9 mouse cellular contexts compared by ENCODE assay signal in genomic region chr19:57724920-57725319, GRCm38 (mm10).
A peak's percentile ranks its signal among the peaks of the same experiment; 100 is the strongest.
DNase-seq lines count a peak whose midpoint lies in the region; ATAC-seq and TF ChIP-seq lines count a peak whose summit lies in the region.
"Had no signal": no experiment of that assay in that cellular context is flagged by ENCODE, and none has a peak within 500 bp of the region (broad histone marks: within the 10 kb centered on the region; RNA-seq: fewer than 3 reads in every experiment).

No protein-coding gene starts in this region.

- no peaks in the 10 kb centered on the region for H3K27me3 ChIP-seq in intestine, postnatal 0 days (replicated peaks; ENCODE audit: control insufficient read depth, insufficient read depth, low read length)
- H3K27me3 ChIP-seq in intestine, embryonic 16.5 days (replicated peaks; ENCODE audit: control insufficient read depth, insufficient read depth, low read length) = no peaks in the 10 kb centered on the region
- H3K27me3 ChIP-seq in kidney, postnatal 0 days (ENCODE audit: insufficient read depth, low read length) = no peaks in the 10 kb centered on the region
- H3K27me3 ChIP-seq in midbrain, embryonic 15.5 days (replicated peaks) = no peaks in the 10 kb centered on the region

- no peak overlapping the region for H3K9ac ChIP-seq in intestine, postnatal 0 days (ENCODE audit: low read depth, low read length)
- no peak overlapping the region for H3K9ac ChIP-seq in intestine, embryonic 16.5 days (ENCODE audit: low read depth, low read length)
- no peak overlapping the region for H3K9ac ChIP-seq in ES-E14 (ENCODE audit: insufficient read depth, low read depth, low read length, poor library complexity, severe bottlenecking)
- H3K9ac ChIP-seq in kidney, postnatal 0 days (ENCODE audit: low read depth, low read length) = no peak overlapping the region
- no peak overlapping the region for H3K9ac ChIP-seq in midbrain, embryonic 15.5 days

- TF ChIP-seq CTCF in intestine, postnatal 0 days (IDR thresholded peaks at IDR 0.05; ENCODE audit: low read depth) = peak; percentile 83
- peak; percentile 59 for TF ChIP-seq CTCF in kidney, postnatal 0 days (IDR thresholded peaks at IDR 0.05; ENCODE audit: low read depth)

- no peak overlapping the region for H3K27ac ChIP-seq in intestine, postnatal 0 days (ENCODE audit: low read depth, low read length)
- H3K27ac ChIP-seq in intestine, embryonic 16.5 days (ENCODE audit: low read length) = no peak overlapping the region
- no peak overlapping the region for H3K27ac ChIP-seq in ES-E14 (ENCODE audit: insufficient read depth, low read depth, low read length, poor library complexity, severe bottlenecking)
- no peak overlapping the region for H3K27ac ChIP-seq in kidney, postnatal 0 days
- H3K27ac ChIP-seq in midbrain, embryonic 15.5 days = peak overlapping the region; percentile 43; the same call in 1 of the 2 replicates

- no peaks in the 10 kb centered on the region; the same call in 1 of the 2 replicates for H3K36me3 ChIP-seq in intestine, postnatal 0 days (ENCODE audit: control insufficient read depth, insufficient read depth)
- no peaks in the 10 kb centered on the region for H3K36me3 ChIP-seq in intestine, embryonic 16.5 days (ENCODE audit: control insufficient read depth, insufficient read depth, low read length)
- H3K36me3 ChIP-seq in ES-E14 (ENCODE audit: control insufficient read depth, insufficient read depth, low read length, poor library complexity, severe bottlenecking) = no peaks in the 10 kb centered on the region
- H3K36me3 ChIP-seq in kidney, postnatal 0 days (ENCODE audit: insufficient read depth, low read length) = no peaks in the 10 kb centered on the region
- no peaks in the 10 kb centered on the region for H3K36me3 ChIP-seq in midbrain, embryonic 15.5 days (replicated peaks)

- H3K9me3 ChIP-seq in intestine, postnatal 0 days (ENCODE audit: control insufficient read depth) = no peaks in the 10 kb centered on the region
- no peaks in the 10 kb centered on the region for H3K9me3 ChIP-seq in intestine, embryonic 16.5 days (ENCODE audit: control insufficient read depth, low read length)
- no peaks in the 10 kb centered on the region for H3K9me3 ChIP-seq in ES-E14 (ENCODE audit: control insufficient read depth, insufficient read depth, low read depth, low read length)
- H3K9me3 ChIP-seq in kidney, postnatal 0 days (replicated peaks; ENCODE audit: low read length) = no peaks in the 10 kb centered on the region
- no peaks in the 10 kb centered on the region for H3K9me3 ChIP-seq in midbrain, embryonic 15.5 days

- ATAC-seq in intestine, postnatal 0 days = no peak
- no peak for ATAC-seq in intestine, embryonic 16.5 days
- no peak for ATAC-seq in kidney, postnatal 0 days (replicated peaks; ENCODE audit: low FRiP score, low read depth)
- no peak for ATAC-seq in midbrain, embryonic 15.5 days (replicated peaks)

- H3K4me1 ChIP-seq in intestine, postnatal 0 days (replicated peaks; ENCODE audit: control insufficient read depth, insufficient read depth, low read length) = no peaks in the 10 kb centered on the region
- no peaks in the 10 kb centered on the region for H3K4me1 ChIP-seq in intestine, embryonic 16.5 days (ENCODE audit: control insufficient read depth, insufficient read depth, low read length)
- no peaks in the 10 kb centered on the region for H3K4me1 ChIP-seq in ES-E14 (ENCODE audit: control insufficient read depth in 2 of 2, insufficient read depth in 2 of 2, low read length in 2 of 2, poor library complexity in 1 of 2)
- H3K4me1 ChIP-seq in kidney, postnatal 0 days (replicated peaks; ENCODE audit: insufficient read depth, low read length) = no peaks in the 10 kb centered on the region
- H3K4me1 ChIP-seq in midbrain, embryonic 15.5 days = peaks cover 2% of the 10 kb centered on the region; the same call in 1 of the 2 replicates

- WGBS in intestine, postnatal 0 days = 85% methylated on average over 6 of the region's 6 CpGs
- 86% methylated on average over 6 of the region's 6 CpGs for WGBS in intestine, embryonic 16.5 days
- WGBS in kidney, postnatal 0 days = 86% methylated on average over 6 of the region's 6 CpGs
- WGBS in midbrain, embryonic 15.5 days = 80% methylated on average over 6 of the region's 6 CpGs

- DNase-seq in ES-E14 (ENCODE audit: low read depth, low spot score) = peak; percentile 46
- peak; percentile 12 for DNase-seq in c-Kit-negative CD71-positive TER-119-positive erythroid progenitor cells, embryonic 14.5 days (ENCODE audit: low read depth, low spot score)
- DNase-seq in kidney, postnatal 0 days (ENCODE audit: low spot score) = no peak
- DNase-seq in thymus, postnatal 14 days = peak; percentile 71
- DNase-seq in right cerebral cortex, adult 18-20 months = no peak

- no peak overlapping the region for H3K4me2 ChIP-seq in intestine, postnatal 0 days (replicated peaks; ENCODE audit: low read depth)
- no peak overlapping the region for H3K4me2 ChIP-seq in intestine, embryonic 16.5 days (ENCODE audit: low read depth, low read length)
- no peak overlapping the region for H3K4me2 ChIP-seq in kidney, postnatal 0 days (ENCODE audit: low read length)
- no peak overlapping the region for H3K4me2 ChIP-seq in midbrain, embryonic 15.5 days

- in situ Hi-C loops in ES-E14 (cut with MboI; ENCODE audit: low sequenced_read_pairs in 2 of 2, unreplicated experiment in 2 of 2) = no loop called here

- no peak overlapping the region for H3K4me3 ChIP-seq in intestine, postnatal 0 days (ENCODE audit: low read depth, low read length)
- H3K4me3 ChIP-seq in intestine, embryonic 16.5 days (ENCODE audit: low read length) = no peak overlapping the region
- H3K4me3 ChIP-seq in ES-E14 (ENCODE audit: insufficient read depth in 1 of 2, low read depth in 1 of 2, low read length in 2 of 2, poor library complexity in 1 of 2, severe bottlenecking in 1 of 2) = no peak overlapping the region
- no peak overlapping the region for H3K4me3 ChIP-seq in kidney, postnatal 0 days (replicated peaks; ENCODE audit: low read depth, low read length)
- H3K4me3 ChIP-seq in midbrain, embryonic 15.5 days = no peak overlapping the region
- H3K4me3 ChIP-seq: erythroblast, embryonic 14.5 days had no signal

TF ChIP-seq in ES-E14, 5 proteins besides CTCF, POLR2A, EP300 and RAD21:
- no peak for TF ChIP-seq CHD2 (IDR thresholded peaks at IDR 0.05; ENCODE audit: low read depth, low read length)
TF ChIP-seq in ES-E14: peak in this region for 0.

Comparison
In these comparisons a context has a peak if more than half of its experiments do, and no peak if none do; other contexts are left out.
1. DNase-seq: peak in ES-E14 (single experiment), c-Kit-negative CD71-positive TER-119-positive erythroid progenitor cells, embryonic 14.5 days (single experiment) and thymus, postnatal 14 days (single experiment); none in kidney, postnatal 0 days (single experiment) and right cerebral cortex, adult 18-20 months (single experiment).